Mouse (Mus musculus): Measurements from ENCODE around the gene Nacc2. TPM values are rescaled to one million over a fixed set of nuclear protein-coding genes. Genes with fewer than 3 reads are reported as not detected.

Nacc2 gene
- total and polyA plus RNA-seq, 3 experiments = 19.0 to 31.8 (median 31.6) TPM

- Histone ChIP-seq H3K79me2 (replicated peaks; ENCODE audit: control insufficient read depth, insufficient read depth, low read length) (0 out of 2 replicates have a peak, but pooled peaks cover 2% of the 10 kb centered on the region), H3K9ac (ENCODE audit: low read depth, low read length) (peak overlapping the region; percentile 35), H3K27ac (peak overlapping the region; percentile 47), H3K36me3 (ENCODE audit: control insufficient read depth, insufficient read depth, low read length) (no peaks in the 10 kb centered on the region), H3K4me1 (ENCODE audit: control insufficient read depth, insufficient read depth, low read length) (peaks cover 18% of the 10 kb centered on the region), H3K27me3 (ENCODE audit: control insufficient read depth, insufficient read depth, low read length) (no peaks in the 10 kb centered on the region), H3K4me3 (no peak overlapping the region)
- WGBS = 31% methylated on average over 4 of the region's 4 CpGs
- DNase-seq = peak; percentile 52 to 66
- intact Hi-C loops (cut with DNase I) = no loop called here
- TF ChIP-seq EP300 (IDR thresholded peaks at IDR 0.05; ENCODE audit: insufficient read depth, low read depth, low read length) (no peak), CTCF (IDR thresholded peaks at IDR 0.05) (no peak), POLR2A (IDR thresholded peaks at IDR 0.05; ENCODE audit: insufficient read depth, low read depth, low read length) (no peak)
Measured at GRCm38 (mm10) chr2:26118584-26119309, 4.3 kb downstream of the Nacc2 start.

- H3K4me3 ChIP-seq = no peak overlapping the region
- WGBS = 62% methylated on average over 1 of the region's 1 CpGs
- H3K27me3 ChIP-seq (ENCODE audit: control insufficient read depth, insufficient read depth, low read length) = no peaks in the 10 kb centered on the region
- peak; percentile 45 for TF ChIP-seq CTCF (IDR thresholded peaks at IDR 0.05)
- TF ChIP-seq EP300 (IDR thresholded peaks at IDR 0.05; ENCODE audit: insufficient read depth, low read depth, low read length) = no peak
- TF ChIP-seq POLR2A (IDR thresholded peaks at IDR 0.05; ENCODE audit: insufficient read depth, low read depth, low read length) = no peak
- peaks cover 13% of the 10 kb centered on the region for H3K4me1 ChIP-seq (ENCODE audit: control insufficient read depth, insufficient read depth, low read length)
- DNase-seq = no peak
- H3K9ac ChIP-seq (ENCODE audit: low read depth, low read length) = no peak overlapping the region
- H3K79me2 ChIP-seq (replicated peaks; ENCODE audit: control insufficient read depth, insufficient read depth, low read length) = 0 out of 2 replicates have a peak, but pooled peaks cover 2% of the 10 kb centered on the region
- H3K36me3 ChIP-seq (ENCODE audit: control insufficient read depth, insufficient read depth, low read length) = no peaks in the 10 kb centered on the region
- intact Hi-C loops (cut with DNase I) = no loop called here
- H3K27ac ChIP-seq = no peak overlapping the region
Measured at GRCm38 (mm10) chr2:26117580-26117979, 5.4 kb downstream of the Nacc2 start.

DNA sequence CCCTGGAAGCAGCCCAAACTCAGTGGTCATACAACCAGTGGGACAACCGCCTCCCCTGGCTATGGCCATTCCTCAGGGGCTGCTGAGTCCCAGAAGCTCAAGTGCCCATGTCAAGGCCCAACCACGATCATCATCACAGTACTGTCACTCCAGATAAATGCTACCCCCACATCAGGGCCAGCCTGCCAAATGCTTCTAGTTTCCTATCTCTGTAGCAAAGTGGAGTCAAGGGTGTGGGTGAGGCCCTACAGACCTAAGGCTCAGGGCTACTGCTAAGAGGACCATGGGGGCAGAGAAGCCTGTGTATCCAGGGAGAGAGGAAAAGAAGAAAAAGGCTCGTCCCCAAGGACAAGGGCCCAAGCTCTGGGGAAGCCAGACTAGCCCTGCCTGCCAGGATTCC, 6.5 kb downstream of the Nacc2 start:
- H3K4me1 ChIP-seq (ENCODE audit: control insufficient read depth, insufficient read depth, low read length) = peaks cover 13% of the 10 kb centered on the region
- no peak overlapping the region for H3K4me3 ChIP-seq
- no peaks in the 10 kb centered on the region for H3K36me3 ChIP-seq (ENCODE audit: control insufficient read depth, insufficient read depth, low read length)
- H3K27ac ChIP-seq = no peak overlapping the region
- intact Hi-C loops (cut with DNase I) = no loop called here
- TF ChIP-seq POLR2A (IDR thresholded peaks at IDR 0.05; ENCODE audit: insufficient read depth, low read depth, low read length) (no peak), EP300 (IDR thresholded peaks at IDR 0.05; ENCODE audit: insufficient read depth, low read depth, low read length) (no peak), CTCF (IDR thresholded peaks at IDR 0.05) (no peak)
- H3K27me3 ChIP-seq (ENCODE audit: control insufficient read depth, insufficient read depth, low read length) = no peaks in the 10 kb centered on the region
- peaks cover 2% of the 10 kb centered on the region; the same call in 1 of the 2 replicates for H3K79me2 ChIP-seq (replicated peaks; ENCODE audit: control insufficient read depth, insufficient read depth, low read length)
- no peak for DNase-seq
- 54% methylated on average over 3 of the region's 3 CpGs for WGBS
- no peak overlapping the region for H3K9ac ChIP-seq (ENCODE audit: low read depth, low read length)

DNA sequence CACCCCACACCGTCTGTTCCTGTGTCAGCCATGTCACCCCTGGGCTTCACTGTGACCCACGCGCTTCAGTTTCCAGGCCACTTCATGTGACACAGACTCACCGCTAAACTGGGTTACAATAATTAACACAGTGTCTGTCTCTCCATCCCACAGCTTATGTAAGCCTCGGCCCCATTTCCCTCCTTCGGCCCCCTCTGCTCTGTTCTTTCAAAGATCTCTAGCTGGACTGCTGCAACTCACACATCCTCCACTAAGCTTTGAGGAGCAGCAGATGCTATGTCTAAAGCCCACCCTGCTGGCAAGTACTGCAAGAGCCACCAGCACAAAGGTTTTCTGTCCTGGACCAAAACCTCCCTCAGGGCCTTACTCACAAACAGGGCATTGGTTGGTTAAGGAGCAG, 7.8 kb downstream of the Nacc2 start:
- TF ChIP-seq POLR2A (IDR thresholded peaks at IDR 0.05; ENCODE audit: insufficient read depth, low read depth, low read length) (no peak), EP300 (IDR thresholded peaks at IDR 0.05; ENCODE audit: insufficient read depth, low read depth, low read length) (no peak), CTCF (IDR thresholded peaks at IDR 0.05) (no peak)
- no peak overlapping the region for H3K9ac ChIP-seq (ENCODE audit: low read depth, low read length)
- H3K4me1 ChIP-seq (ENCODE audit: control insufficient read depth, insufficient read depth, low read length) = peaks cover 11% of the 10 kb centered on the region
- no peak for DNase-seq
- intact Hi-C loops (cut with DNase I) = no loop called here
- H3K4me3 ChIP-seq = no peak overlapping the region
- H3K27ac ChIP-seq = no peak overlapping the region
- no peaks in the 10 kb centered on the region for H3K27me3 ChIP-seq (ENCODE audit: control insufficient read depth, insufficient read depth, low read length)
- peaks cover 2% of the 10 kb centered on the region; the same call in 1 of the 2 replicates for H3K79me2 ChIP-seq (replicated peaks; ENCODE audit: control insufficient read depth, insufficient read depth, low read length)
- no peaks in the 10 kb centered on the region for H3K36me3 ChIP-seq (ENCODE audit: control insufficient read depth, insufficient read depth, low read length)
- WGBS = 91% methylated on average over 6 of the region's 6 CpGs

GRCm38 (mm10) chr2:26108237-26108636, 14.8 kb downstream of the Nacc2 start:
- Histone ChIP-seq H3K79me2 (replicated peaks; ENCODE audit: control insufficient read depth, insufficient read depth, low read length) (no peaks in the 10 kb centered on the region; the same call in 1 of the 2 replicates), H3K4me1 (ENCODE audit: control insufficient read depth, insufficient read depth, low read length) (no peaks in the 10 kb centered on the region; the same call in 1 of the 2 replicates), H3K36me3 (ENCODE audit: control insufficient read depth, insufficient read depth, low read length) (no peaks in the 10 kb centered on the region), H3K9ac (ENCODE audit: low read depth, low read length) (no peak overlapping the region), H3K27me3 (ENCODE audit: control insufficient read depth, insufficient read depth, low read length) (no peaks in the 10 kb centered on the region), H3K4me3 (no peak overlapping the region), H3K27ac (no peak overlapping the region)
- 72% methylated on average over 6 of the region's 6 CpGs for WGBS
- DNase-seq = no peak
- intact Hi-C loops (cut with DNase I) = no loop called here
- TF ChIP-seq CTCF (IDR thresholded peaks at IDR 0.05) = no peak
- no peak for TF ChIP-seq EP300 (IDR thresholded peaks at IDR 0.05; ENCODE audit: insufficient read depth, low read depth, low read length)
- no peak for TF ChIP-seq POLR2A (IDR thresholded peaks at IDR 0.05; ENCODE audit: insufficient read depth, low read depth, low read length)

DNA sequence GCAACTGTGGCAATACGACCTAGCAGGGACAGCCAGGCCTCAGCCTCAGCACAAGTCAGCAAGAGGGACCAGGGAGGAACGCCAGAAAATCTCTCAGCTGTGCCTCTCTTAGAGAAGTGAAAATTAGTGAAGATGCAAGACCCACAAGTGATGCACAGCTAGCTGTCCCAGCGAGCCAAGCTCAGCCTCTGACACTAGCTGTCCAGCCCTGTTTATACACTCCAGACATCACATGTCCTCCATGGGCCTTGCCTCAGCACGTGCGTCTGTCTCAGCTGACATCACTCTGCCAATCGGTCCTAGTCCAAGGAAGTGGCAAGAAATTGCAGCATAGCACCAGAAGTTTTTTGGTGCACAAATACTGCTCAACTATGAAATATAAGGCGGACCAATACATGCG, 16.0 kb downstream of the Nacc2 start:
- no peak for DNase-seq
- Histone ChIP-seq H3K27me3 (ENCODE audit: control insufficient read depth, insufficient read depth, low read length) (no peaks in the 10 kb centered on the region), H3K79me2 (replicated peaks; ENCODE audit: control insufficient read depth, insufficient read depth, low read length) (no peaks in the 10 kb centered on the region), H3K27ac (no peak overlapping the region), H3K4me1 (ENCODE audit: control insufficient read depth, insufficient read depth, low read length) (no peaks in the 10 kb centered on the region; the same call in 1 of the 2 replicates), H3K9ac (ENCODE audit: low read depth, low read length) (no peak overlapping the region), H3K4me3 (no peak overlapping the region), H3K36me3 (ENCODE audit: control insufficient read depth, insufficient read depth, low read length) (no peaks in the 10 kb centered on the region)
- 79% methylated on average over 8 of the region's 8 CpGs for WGBS
- intact Hi-C loops (cut with DNase I) = no loop called here
- TF ChIP-seq EP300 (IDR thresholded peaks at IDR 0.05; ENCODE audit: insufficient read depth, low read depth, low read length) (no peak), POLR2A (IDR thresholded peaks at IDR 0.05; ENCODE audit: insufficient read depth, low read depth, low read length) (no peak), CTCF (IDR thresholded peaks at IDR 0.05) (no peak)
